17 mouse cellular contexts compared by ENCODE assay signal in the genomic region with DNA sequence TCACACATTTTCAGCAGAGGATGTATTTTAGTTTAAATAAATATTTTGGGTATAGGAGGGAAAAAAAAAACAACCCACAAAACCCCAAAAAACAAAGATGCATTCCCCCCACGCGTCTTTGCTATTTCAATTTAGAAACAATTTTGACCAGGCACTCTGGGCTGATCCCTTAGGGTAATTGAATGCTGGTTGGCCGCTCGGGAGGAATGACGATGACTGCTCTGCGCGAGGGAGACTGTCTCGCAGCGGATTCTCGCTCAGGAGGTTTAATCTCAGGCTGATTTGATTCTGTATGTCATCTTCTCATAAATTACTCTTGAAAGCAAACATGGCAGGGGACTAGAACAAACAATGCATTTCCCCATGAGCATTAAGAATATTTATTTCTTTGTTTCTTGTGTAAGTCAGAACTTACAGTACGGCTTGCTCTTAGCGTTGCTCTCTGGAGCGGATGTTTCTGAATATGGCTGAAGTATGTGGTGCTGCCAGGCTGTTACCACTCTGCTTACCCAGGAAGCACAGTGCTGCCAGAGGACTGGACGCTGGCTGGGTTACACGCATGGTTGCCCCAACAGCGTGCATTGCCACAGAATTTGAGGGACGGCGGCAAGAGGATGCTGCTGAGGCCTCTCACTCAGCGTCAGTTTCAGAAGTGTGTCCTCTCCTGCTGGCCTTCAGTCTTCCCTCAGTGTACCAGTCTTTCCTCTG.
DNase-seq lines count a peak whose midpoint lies in the region; ATAC-seq and TF ChIP-seq lines count a peak whose summit lies in the region.
"Had no signal": no experiment of that assay in that cellular context is flagged by ENCODE, and none has a peak within 500 bp of the region (broad histone marks: within the 10 kb centered on the region; RNA-seq: fewer than 3 reads in every experiment).

No protein-coding gene starts in this region.

- DNase-seq in hindbrain, embryonic 10.5 days (ENCODE audit: low spot score), result no peak
- DNase-seq in hindbrain, embryonic 11.5 days (ENCODE audit: low spot score), result no peak
- DNase-seq in midbrain, embryonic 11.5 days (ENCODE audit: low spot score, missing footprints), result peak; percentile 69
- no peak for DNase-seq in midbrain, embryonic 10.5 days (ENCODE audit: low spot score)
- no peak for DNase-seq in layer of hippocampus, adult 2 months (ENCODE audit: low spot score in 2 of 2)
- DNase-seq in gastrocnemius, postnatal 14 days, result no peak
- DNase-seq: adrenal gland, postnatal 14 days; cerebellum, adult 2 months; gastrocnemius, postnatal 36 days; heart, postnatal 14 days; lung, postnatal 14 days; right cerebral cortex, postnatal 4 days; thymus, postnatal 14 days had no signal

- H3K4me2 ChIP-seq in hindbrain, embryonic 11.5 days (replicated peaks; ENCODE audit: low read depth, low read length), result no peak overlapping the region
- H3K4me2 ChIP-seq in midbrain, embryonic 11.5 days, result no peak overlapping the region
- no peak overlapping the region for H3K4me2 ChIP-seq in hindbrain, embryonic 16.5 days (ENCODE audit: low read length)
- H3K4me2 ChIP-seq in neural tube, embryonic 13.5 days, result no peak overlapping the region

- peaks cover 5% of the 10 kb centered on the region for H3K36me3 ChIP-seq in hindbrain, embryonic 10.5 days
- H3K36me3 ChIP-seq in hindbrain, embryonic 11.5 days (ENCODE audit: control insufficient read depth, insufficient read depth, low read length), result no peaks in the 10 kb centered on the region
- H3K36me3 ChIP-seq in midbrain, embryonic 11.5 days (ENCODE audit: control insufficient read depth, insufficient read depth, low read length), result no peaks in the 10 kb centered on the region
- peaks cover 4% of the 10 kb centered on the region; the same call in 1 of the 2 replicates for H3K36me3 ChIP-seq in midbrain, embryonic 10.5 days
- no peaks in the 10 kb centered on the region for H3K36me3 ChIP-seq in hindbrain, embryonic 16.5 days (ENCODE audit: control insufficient read depth, insufficient read depth, low read length)
- H3K36me3 ChIP-seq in neural tube, embryonic 13.5 days, result peaks cover 4% of the 10 kb centered on the region

- 0 out of 2 replicates have a peak, but pooled peaks cover 4% of the 10 kb centered on the region for H3K9me3 ChIP-seq in hindbrain, embryonic 10.5 days
- H3K9me3 ChIP-seq in hindbrain, embryonic 11.5 days (ENCODE audit: control insufficient read depth, low read length), result no peaks in the 10 kb centered on the region
- H3K9me3 ChIP-seq in midbrain, embryonic 11.5 days (ENCODE audit: control insufficient read depth, low read length), result no peaks in the 10 kb centered on the region
- no peaks in the 10 kb centered on the region for H3K9me3 ChIP-seq in midbrain, embryonic 10.5 days (replicated peaks)
- no peaks in the 10 kb centered on the region for H3K9me3 ChIP-seq in hindbrain, embryonic 16.5 days (ENCODE audit: control insufficient read depth, low read length)
- H3K9me3 ChIP-seq in neural tube, embryonic 13.5 days, result no peaks in the 10 kb centered on the region
- H3K9me3 ChIP-seq: heart, embryonic 10.5 days; megakaryocyte, embryonic 14.5 days had no signal

- no peak overlapping the region for H3K9ac ChIP-seq in hindbrain, embryonic 11.5 days (ENCODE audit: low read depth, low read length)
- H3K9ac ChIP-seq in midbrain, embryonic 11.5 days (ENCODE audit: low read length), result no peak overlapping the region; the same call in 1 of the 2 replicates
- no peak overlapping the region for H3K9ac ChIP-seq in hindbrain, embryonic 16.5 days (ENCODE audit: low read depth, low read length)
- 0 out of 2 replicates have a peak overlapping the region, but pooled peaks have one; percentile 17 for H3K9ac ChIP-seq in neural tube, embryonic 13.5 days

- no peak for TF ChIP-seq CTCF in layer of hippocampus, adult 2 months (conservative IDR thresholded peaks at IDR 0.05)

- H3K4me3 ChIP-seq in hindbrain, embryonic 10.5 days, result no peak overlapping the region
- no peak overlapping the region for H3K4me3 ChIP-seq in hindbrain, embryonic 11.5 days (ENCODE audit: low read depth, low read length)
- H3K4me3 ChIP-seq in midbrain, embryonic 11.5 days (ENCODE audit: low read depth, low read length), result no peak overlapping the region
- H3K4me3 ChIP-seq in midbrain, embryonic 10.5 days, result no peak overlapping the region
- H3K4me3 ChIP-seq in hindbrain, embryonic 16.5 days (ENCODE audit: low read length), result no peak overlapping the region
- H3K4me3 ChIP-seq in neural tube, embryonic 13.5 days, result no peak overlapping the region
- no peak overlapping the region for H3K4me3 ChIP-seq in layer of hippocampus, adult 2 months
- H3K4me3 ChIP-seq: heart, embryonic 10.5 days; megakaryocyte, embryonic 14.5 days had no signal

- 85% methylated on average over 19 of the region's 19 CpGs for WGBS in hindbrain, embryonic 10.5 days
- 79% methylated on average over 19 of the region's 19 CpGs for WGBS in hindbrain, embryonic 11.5 days
- WGBS in midbrain, embryonic 11.5 days, result 82% methylated on average over 19 of the region's 19 CpGs
- 88% methylated on average over 19 of the region's 19 CpGs for WGBS in midbrain, embryonic 10.5 days
- WGBS in hindbrain, embryonic 16.5 days, result 52% methylated on average over 19 of the region's 19 CpGs
- WGBS in neural tube, embryonic 13.5 days, result 47% methylated on average over 19 of the region's 19 CpGs

- intact Hi-C loops in gastrocnemius, postnatal 14 days (cut with DNase I; ENCODE audit: low total_unique reads), result no loop called here

- H3K27me3 ChIP-seq in hindbrain, embryonic 10.5 days (ENCODE audit: insufficient read depth, poor library complexity, severe bottlenecking), result no peaks in the 10 kb centered on the region
- H3K27me3 ChIP-seq in hindbrain, embryonic 11.5 days (ENCODE audit: control insufficient read depth, insufficient read depth, low read length), result no peaks in the 10 kb centered on the region
- no peaks in the 10 kb centered on the region for H3K27me3 ChIP-seq in midbrain, embryonic 11.5 days (ENCODE audit: control insufficient read depth, insufficient read depth, low read length)
- no peaks in the 10 kb centered on the region for H3K27me3 ChIP-seq in midbrain, embryonic 10.5 days (ENCODE audit: low read depth, poor library complexity, severe bottlenecking)
- no peaks in the 10 kb centered on the region for H3K27me3 ChIP-seq in hindbrain, embryonic 16.5 days (replicated peaks; ENCODE audit: control insufficient read depth, insufficient read depth, low read length)
- no peaks in the 10 kb centered on the region for H3K27me3 ChIP-seq in neural tube, embryonic 13.5 days
- H3K27me3 ChIP-seq: megakaryocyte, embryonic 14.5 days had no signal

- H3K27ac ChIP-seq in hindbrain, embryonic 10.5 days, result peak overlapping the region; percentile 53; the same call in 1 of the 2 replicates
- no peak overlapping the region for H3K27ac ChIP-seq in hindbrain, embryonic 11.5 days (ENCODE audit: low read depth, low read length)
- H3K27ac ChIP-seq in midbrain, embryonic 11.5 days (ENCODE audit: low read depth, low read length), result no peak overlapping the region
- H3K27ac ChIP-seq in midbrain, embryonic 10.5 days (replicated peaks), result no peak overlapping the region
- H3K27ac ChIP-seq in hindbrain, embryonic 16.5 days (ENCODE audit: low read depth, low read length), result no peak overlapping the region
- peak overlapping the region; percentile 55 for H3K27ac ChIP-seq in neural tube, embryonic 13.5 days (replicated peaks)
- H3K27ac ChIP-seq in layer of hippocampus, adult 2 months, result no peak overlapping the region
- H3K27ac ChIP-seq: heart, embryonic 10.5 days had no signal

- H3K4me1 ChIP-seq in hindbrain, embryonic 10.5 days (replicated peaks), result no peaks in the 10 kb centered on the region
- no peaks in the 10 kb centered on the region; the same call in 1 of the 2 replicates for H3K4me1 ChIP-seq in hindbrain, embryonic 11.5 days (replicated peaks; ENCODE audit: control insufficient read depth, insufficient read depth, low read length)
- no peaks in the 10 kb centered on the region for H3K4me1 ChIP-seq in midbrain, embryonic 11.5 days (ENCODE audit: control insufficient read depth, insufficient read depth, low read length)
- no peaks in the 10 kb centered on the region for H3K4me1 ChIP-seq in midbrain, embryonic 10.5 days
- peaks cover 9% of the 10 kb centered on the region for H3K4me1 ChIP-seq in hindbrain, embryonic 16.5 days (ENCODE audit: control insufficient read depth, insufficient read depth, low read depth, low read length)
- peaks cover 18% of the 10 kb centered on the region for H3K4me1 ChIP-seq in neural tube, embryonic 13.5 days (replicated peaks)
- H3K4me1 ChIP-seq: heart, embryonic 10.5 days; megakaryocyte, embryonic 14.5 days had no signal

- no peak for ATAC-seq in hindbrain, embryonic 11.5 days (ENCODE audit: low FRiP score)
- ATAC-seq in midbrain, embryonic 11.5 days (ENCODE audit: low FRiP score), result no peak
- peak; percentile 50; the same call in 1 of the 2 replicates for ATAC-seq in hindbrain, embryonic 16.5 days
- 0 out of 2 replicates have a peak, but pooled peaks have one; percentile 36 for ATAC-seq in neural tube, embryonic 13.5 days (ENCODE audit: low read depth)

Comparison
In these comparisons a context has a peak if more than half of its experiments do, and no peak if none do; other contexts are left out.
1. H3K27ac ChIP-seq: peak in hindbrain, embryonic 10.5 days (single experiment) and neural tube, embryonic 13.5 days (single experiment); none in hindbrain, embryonic 11.5 days (single experiment), midbrain, embryonic 11.5 days (single experiment), midbrain, embryonic 10.5 days (single experiment), hindbrain, embryonic 16.5 days (single experiment) and layer of hippocampus, adult 2 months (single experiment).
2. ATAC-seq: peak in hindbrain, embryonic 16.5 days (single experiment) and neural tube, embryonic 13.5 days (single experiment); none in hindbrain, embryonic 11.5 days (single experiment) and midbrain, embryonic 11.5 days (single experiment).